Mouse (Mus musculus) layer of hippocampus, adult 8-10 months (tissue): ENCODE data around the gene Cemip2. TPM values are rescaled to one million over a fixed set of nuclear protein-coding genes. Genes with fewer than 3 reads are reported as not detected.

Experiments
- DNase-seq, 2 experiments: peaks; one replicate each; pipeline ENCODE4 v3.0.0; 2022; ENCODE audit warnings: low spot score in 2 of 2
- total RNA-seq, 4 experiments: library from RNA; stranded (reverse); gene quantifications; 2 replicates each; pipeline ENCODE4 v1.2.4; 2022

Gene Cemip2
- total RNA-seq, 4 experiments from 2014 or later: 11.7 to 12.3 (median 12.0) TPM

GRCm38 (mm10) chr19:21813560-21813959, 35.4 kb downstream of the Cemip2 start:
- no peak for DNase-seq

DNA sequence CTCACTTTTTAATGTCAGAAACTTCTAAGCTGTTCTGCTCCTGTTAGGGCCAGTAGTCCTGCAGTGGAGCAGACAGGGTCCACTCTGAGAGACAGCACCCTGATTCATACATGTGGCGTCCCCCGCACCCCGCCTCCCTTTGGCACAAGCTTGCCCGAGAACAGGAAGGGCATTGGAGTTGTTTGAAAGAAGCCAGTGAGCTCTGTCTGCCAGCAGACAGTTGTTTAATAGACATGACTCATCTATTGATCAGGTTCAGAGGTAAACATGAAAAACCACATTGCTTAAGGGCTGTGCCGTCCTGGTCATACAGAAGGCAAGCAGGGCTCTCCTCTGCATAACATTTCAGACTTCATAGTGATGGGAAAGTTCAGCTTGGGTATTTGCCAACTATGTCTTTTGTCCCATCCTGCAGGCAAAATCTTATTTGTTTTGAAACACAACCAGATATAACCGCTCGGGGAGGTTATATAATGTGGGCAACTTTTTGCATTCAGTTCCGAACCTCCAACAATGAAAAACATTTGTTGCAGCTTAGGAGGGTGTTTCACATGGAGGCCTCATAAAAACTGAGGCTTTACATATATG, 36.4 kb downstream of the Cemip2 start:
- DNase-seq: no peak

- DNase-seq: no peak
Observed at GRCm38 (mm10) chr19:21816260-21816659, 38.1 kb downstream of the Cemip2 start.

DNA sequence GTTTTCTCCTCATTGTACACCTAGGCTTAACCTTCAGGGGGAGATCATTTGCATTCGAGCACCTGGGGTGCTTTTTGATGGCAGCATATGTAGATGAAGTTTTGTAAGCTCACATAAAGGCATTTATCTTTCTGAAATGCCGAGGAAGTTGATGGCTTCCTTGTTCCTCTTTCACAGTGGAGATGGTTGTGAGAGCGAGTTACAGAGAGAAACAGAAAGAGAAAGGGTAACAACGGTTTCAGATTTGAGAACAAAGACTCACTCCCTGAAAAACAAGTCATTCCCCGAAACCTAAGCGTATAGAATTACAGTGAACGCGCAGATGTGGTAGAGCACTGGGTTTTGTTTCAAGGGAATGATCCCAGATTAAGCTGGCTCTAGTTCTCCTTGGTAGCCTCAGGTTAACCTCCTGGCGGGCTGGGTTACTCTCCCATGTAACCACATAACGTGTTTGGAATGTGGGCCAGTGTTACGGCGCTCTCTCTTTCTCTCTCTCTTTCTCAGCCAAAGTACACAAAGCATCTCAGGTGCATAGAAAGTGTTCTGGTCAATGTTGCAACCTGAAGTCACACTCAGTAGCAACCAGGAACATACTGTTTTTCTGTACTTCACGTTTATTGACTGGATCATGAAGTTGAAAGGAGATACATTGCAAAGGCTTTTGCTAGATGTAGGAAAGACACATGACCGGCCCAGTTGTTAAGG, 40.0 kb downstream of the Cemip2 start:
- no peak for DNase-seq

- no peak for DNase-seq
Observed at GRCm38 (mm10) chr19:21819585-21819984, 41.4 kb downstream of the Cemip2 start.

- no peak for DNase-seq
Observed at GRCm38 (mm10) chr19:21820126-21820525, 42.0 kb downstream of the Cemip2 start.

- DNase-seq: no peak
Observed at GRCm38 (mm10) chr19:21821877-21822276, 43.7 kb downstream of the Cemip2 start.

DNA sequence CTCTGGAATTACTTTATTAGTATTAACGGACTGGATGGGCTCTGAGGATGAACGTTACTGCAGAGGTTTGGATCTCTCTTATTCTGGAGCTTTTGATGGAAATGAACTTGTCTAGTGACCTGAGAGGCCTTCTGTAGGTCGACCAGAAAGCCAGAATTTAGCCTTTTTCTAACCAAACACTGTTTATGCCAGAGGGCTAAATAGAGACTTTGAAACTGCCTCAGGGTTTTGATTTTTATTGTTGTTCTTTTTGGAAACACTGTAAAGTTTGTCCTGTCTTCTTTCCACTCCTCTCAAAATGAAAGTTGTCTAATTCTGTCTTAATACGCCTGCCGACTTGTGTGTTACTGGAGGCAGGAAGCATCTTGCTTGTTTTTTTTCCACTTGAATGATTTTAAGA, 46.0 kb downstream of the Cemip2 start:
- DNase-seq: no peak

- no peak for DNase-seq
Observed at GRCm38 (mm10) chr19:21825128-21825885, 47.2 kb downstream of the Cemip2 start.

GRCm38 (mm10) chr19:21833416-21833992, 55.4 kb downstream of the Cemip2 start:
- no peak for DNase-seq

DNA sequence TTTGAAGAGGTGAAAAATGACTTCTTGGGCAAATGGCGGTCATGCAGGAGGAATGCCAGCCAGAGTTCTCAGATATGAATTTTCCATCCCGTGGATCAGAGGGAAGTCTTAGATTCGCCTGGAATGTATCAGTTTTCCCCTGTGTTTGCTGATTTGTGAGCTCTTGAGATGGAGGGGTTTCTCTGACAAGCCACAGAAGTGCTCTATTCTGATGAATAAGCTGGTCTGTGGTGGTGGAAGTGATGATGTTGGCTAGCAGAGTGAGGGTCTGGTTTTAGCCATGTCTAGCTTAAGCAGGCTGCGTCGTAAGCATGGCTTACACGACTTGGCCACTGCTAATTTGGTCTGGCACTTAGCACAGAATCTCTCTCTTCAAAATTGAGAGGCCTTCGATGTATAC, 56.8 kb downstream of the Cemip2 start:
- no peak for DNase-seq

GRCm38 (mm10) chr19:21850721-21851120, 72.6 kb downstream of the Cemip2 start:
- DNase-seq: no peak

DNA sequence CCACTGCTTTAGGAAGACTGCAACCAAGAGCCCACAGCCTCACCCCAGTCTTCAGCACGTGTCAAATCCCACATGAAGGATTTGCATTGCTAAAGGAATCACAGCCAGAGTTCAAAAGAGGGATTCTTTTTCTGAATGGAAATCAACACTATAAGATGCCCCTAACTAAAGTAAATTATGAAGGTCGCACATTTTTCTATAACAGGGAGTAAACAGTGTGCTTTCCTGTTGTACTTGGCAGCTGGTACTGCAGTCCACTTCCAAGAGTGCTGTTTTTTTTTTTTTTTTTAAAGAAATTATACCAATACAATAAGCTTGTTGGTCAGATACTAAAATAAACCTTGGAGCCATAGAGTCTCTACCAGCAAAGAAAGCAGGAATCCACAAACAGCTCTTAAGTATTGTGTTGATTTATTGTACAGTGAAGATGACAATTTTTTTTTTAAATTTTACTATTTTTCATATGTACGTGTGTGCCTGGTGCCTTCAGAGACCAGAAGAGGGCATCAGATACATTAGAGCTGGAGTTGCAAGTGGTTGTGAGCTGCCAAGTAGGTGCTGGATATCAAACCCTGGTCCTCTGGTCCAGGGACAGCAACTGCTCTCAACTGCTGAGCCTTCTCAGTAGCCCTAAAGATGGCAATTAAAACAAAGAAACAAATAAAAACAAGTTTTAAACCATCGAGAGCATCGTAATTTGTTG, 76.5 kb downstream of the Cemip2 start:
- DNase-seq: no peak

GRCm38 (mm10) chr19:21855421-21856128, 77.4 kb downstream of the Cemip2 start:
- no peak for DNase-seq

- DNase-seq: no peak
Observed at GRCm38 (mm10) chr19:21858846-21859521, 80.8 kb downstream of the Cemip2 start.

- DNase-seq: no peak
Observed at GRCm38 (mm10) chr19:21860132-21860531, 82.0 kb downstream of the Cemip2 start.

DNA sequence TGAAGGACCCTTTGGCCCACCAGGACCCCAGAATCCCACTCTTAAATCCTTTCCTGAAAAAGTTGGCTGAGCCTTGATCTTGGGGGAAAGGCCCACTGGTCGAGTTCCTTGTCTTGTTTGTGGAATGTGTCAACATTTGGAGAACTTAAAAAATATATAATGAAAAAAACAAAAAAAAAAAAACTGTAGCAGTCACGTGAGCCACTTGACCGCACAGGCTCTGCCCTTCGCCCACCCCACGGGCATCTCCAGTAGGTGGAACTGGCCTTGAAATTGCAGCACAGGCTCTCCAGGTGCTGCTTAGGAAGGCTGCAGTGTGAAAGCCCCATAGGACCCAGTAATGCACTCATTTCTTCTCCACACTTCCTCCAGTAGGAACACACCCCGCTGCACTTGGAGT, 82.8 kb downstream of the Cemip2 start:
- no peak for DNase-seq

DNA sequence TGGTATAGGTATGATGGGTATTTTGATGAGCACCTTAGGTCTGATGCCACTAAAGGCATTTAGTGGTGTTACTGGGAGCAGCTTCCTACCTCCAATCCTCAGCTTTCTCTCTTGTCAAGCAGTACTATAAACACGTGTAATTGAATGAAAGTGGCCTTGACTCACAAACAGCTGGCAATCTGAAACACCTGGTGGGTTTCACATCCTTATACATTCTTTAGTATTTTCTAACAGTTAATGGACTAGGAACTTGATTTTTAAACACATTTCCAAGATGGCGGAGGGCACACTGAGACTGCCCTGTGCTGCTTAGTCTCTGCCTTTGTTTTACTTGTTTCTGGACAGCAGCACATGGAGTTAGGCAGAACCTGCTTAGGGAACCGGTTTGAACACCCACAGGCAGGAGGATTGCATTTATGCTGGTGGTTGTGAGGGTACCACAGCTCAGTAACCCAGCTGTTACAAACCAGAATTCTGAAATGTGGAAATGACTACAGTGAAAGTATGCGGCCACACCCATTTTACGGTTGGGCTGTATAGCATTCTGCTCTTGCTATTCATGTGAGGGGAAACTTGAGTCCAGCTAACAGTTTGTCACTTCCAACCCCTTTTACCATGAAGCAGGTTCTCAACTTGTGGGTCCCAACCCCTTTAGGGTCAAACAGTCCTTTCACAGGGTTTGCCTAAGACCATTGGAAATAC, 84.3 kb downstream of the Cemip2 start:
- DNase-seq: no peak
